ENCODE assay signal across 8 mouse cellular contexts in the genomic region with DNA sequence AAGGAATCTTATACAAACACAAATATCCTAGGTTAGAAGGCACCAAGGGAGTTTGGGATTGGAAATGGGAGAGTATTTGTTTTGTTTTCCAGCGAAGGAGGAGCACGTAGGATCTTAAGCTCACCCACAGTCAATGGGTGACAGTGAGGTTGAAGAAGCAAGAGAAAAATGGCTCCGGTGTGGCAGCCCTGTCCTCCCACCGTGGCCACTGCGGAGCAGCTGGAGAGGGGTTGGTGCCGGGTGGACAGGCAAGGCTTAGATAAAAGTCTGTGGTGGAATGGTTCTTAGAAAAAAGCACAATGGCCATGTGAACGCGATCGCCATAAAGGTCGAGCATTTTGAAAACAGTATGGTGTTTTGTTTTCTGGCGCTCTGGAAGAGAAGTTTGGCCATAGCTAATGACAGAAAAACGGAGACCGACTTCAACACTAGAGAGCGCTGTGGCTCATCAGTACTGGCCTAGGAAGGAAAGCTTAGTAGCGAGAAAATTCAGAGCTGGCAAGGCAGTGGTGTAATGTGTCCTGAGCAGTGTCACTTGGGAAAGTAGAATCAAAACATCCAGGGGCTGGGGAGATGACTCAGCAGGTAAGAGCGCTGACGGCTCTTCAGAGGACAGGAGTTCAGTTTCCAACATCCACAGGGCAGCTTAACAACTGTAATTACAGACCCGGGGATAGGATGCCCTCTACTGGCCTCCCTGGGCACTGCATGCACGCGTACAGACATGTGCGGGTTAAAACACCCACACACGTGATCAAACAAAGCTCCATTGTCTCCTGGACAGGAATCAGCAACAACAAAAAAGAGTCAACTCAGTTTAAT. TPM values are rescaled to one million over a fixed set of nuclear protein-coding genes. Genes with fewer than 3 reads are reported as not detected.
DNase-seq lines count a peak whose midpoint lies in the region; ATAC-seq lines count a peak whose summit lies in the region.

No protein-coding gene starts in this region.

- H3K9me3 ChIP-seq in embryonic facial prominence, embryonic 12.5 days, result no peaks in the 10 kb centered on the region
- H3K9me3 ChIP-seq in limb, embryonic 11.5 days (ENCODE audit: control insufficient read depth, low read length), result no peaks in the 10 kb centered on the region
- no peaks in the 10 kb centered on the region for H3K9me3 ChIP-seq in midbrain, embryonic 14.5 days (ENCODE audit: control insufficient read depth, low read length)

- no peaks in the 10 kb centered on the region for H3K36me3 ChIP-seq in embryonic facial prominence, embryonic 12.5 days
- no peaks in the 10 kb centered on the region for H3K36me3 ChIP-seq in limb, embryonic 11.5 days (ENCODE audit: control insufficient read depth, insufficient read depth, low read length)
- H3K36me3 ChIP-seq in midbrain, embryonic 14.5 days (ENCODE audit: control insufficient read depth, insufficient read depth, low read length), result no peaks in the 10 kb centered on the region

- DNase-seq in urinary bladder, adult 18-20 months (ENCODE audit: low spot score in 2 of 2), result peak; percentile 39 to 66
- DNase-seq in urinary bladder, postnatal 10 days (ENCODE audit: low spot score), result no peak
- DNase-seq in heart, adult 11 months, result peak; percentile 97
- DNase-seq in kidney, adult 18-20 months, result peak; percentile 82
- DNase-seq in limb, embryonic 11.5 days (ENCODE audit: low spot score), result peak; percentile 91
- DNase-seq in midbrain, embryonic 14.5 days, result peak; percentile 88
- peak; percentile 23 to 67 for DNase-seq in spleen, adult 18-20 months

- 0 out of 2 replicates have a peak, but pooled peaks have one; percentile 56 for ATAC-seq in embryonic facial prominence, embryonic 12.5 days (ENCODE audit: insufficient number of reproducible peaks, insufficient read depth, low FRiP score, low TSS enrichment)
- peak; percentile 39; the same call in 1 of the 2 replicates for ATAC-seq in limb, embryonic 11.5 days (ENCODE audit: insufficient number of reproducible peaks, low FRiP score, low TSS enrichment, low read depth)
- peak; percentile 75 for ATAC-seq in midbrain, embryonic 14.5 days (ENCODE audit: low FRiP score, low TSS enrichment)

- H3K9ac ChIP-seq in embryonic facial prominence, embryonic 12.5 days, result no peak overlapping the region
- H3K9ac ChIP-seq in limb, embryonic 11.5 days (ENCODE audit: low read length), result no peak overlapping the region
- no peak overlapping the region for H3K9ac ChIP-seq in midbrain, embryonic 14.5 days (replicated peaks; ENCODE audit: low read length)

- H3K4me3 ChIP-seq in embryonic facial prominence, embryonic 12.5 days, result peak overlapping the region; percentile 14; the same call in 1 of the 2 replicates
- no peak overlapping the region for H3K4me3 ChIP-seq in limb, embryonic 11.5 days (ENCODE audit: low read depth, low read length)
- no peak overlapping the region; the same call in 1 of the 2 replicates for H3K4me3 ChIP-seq in midbrain, embryonic 14.5 days (replicated peaks; ENCODE audit: low read depth, low read length)

- H3K4me1 ChIP-seq in embryonic facial prominence, embryonic 12.5 days, result peaks cover 8% of the 10 kb centered on the region; the same call in 1 of the 2 replicates
- no peaks in the 10 kb centered on the region for H3K4me1 ChIP-seq in limb, embryonic 11.5 days (ENCODE audit: control insufficient read depth, insufficient read depth, low read length)
- 0 out of 2 replicates have a peak, but pooled peaks cover 2% of the 10 kb centered on the region for H3K4me1 ChIP-seq in midbrain, embryonic 14.5 days (ENCODE audit: control insufficient read depth, insufficient read depth, low read length)

- peak overlapping the region; percentile 35 for H3K4me2 ChIP-seq in embryonic facial prominence, embryonic 12.5 days (replicated peaks)
- H3K4me2 ChIP-seq in limb, embryonic 11.5 days (ENCODE audit: low read depth, severe bottlenecking), result peak overlapping the region; percentile 20; the same call in 1 of the 2 replicates
- H3K4me2 ChIP-seq in midbrain, embryonic 14.5 days (ENCODE audit: low read length), result peak overlapping the region; percentile 35

- H3K27ac ChIP-seq in embryonic facial prominence, embryonic 12.5 days, result no peak overlapping the region
- no peak overlapping the region for H3K27ac ChIP-seq in limb, embryonic 11.5 days (replicated peaks; ENCODE audit: low read depth, low read length)
- H3K27ac ChIP-seq in midbrain, embryonic 14.5 days (replicated peaks; ENCODE audit: low read depth, low read length), result no peak overlapping the region

- no peaks in the 10 kb centered on the region for H3K27me3 ChIP-seq in embryonic facial prominence, embryonic 12.5 days
- no peaks in the 10 kb centered on the region for H3K27me3 ChIP-seq in limb, embryonic 11.5 days (ENCODE audit: control insufficient read depth, insufficient read depth, low read length)
- no peaks in the 10 kb centered on the region for H3K27me3 ChIP-seq in midbrain, embryonic 14.5 days (ENCODE audit: control insufficient read depth, insufficient read depth, low read length)

- 19% methylated on average over 22 of the region's 22 CpGs for WGBS in embryonic facial prominence, embryonic 12.5 days
- WGBS in limb, embryonic 11.5 days, result 21% methylated on average over 22 of the region's 22 CpGs
- 20% methylated on average over 22 of the region's 22 CpGs for WGBS in midbrain, embryonic 14.5 days

RNA-seq across cellular contexts. Expression of gene Efcab10, which starts 14.8 kb away (rescaled TPM):
- 0.42 TPM in 1 of 2 replicates, not detected in the other for polyA plus RNA-seq in embryonic facial prominence, embryonic 12.5 days (2016; fragmentation: Nextera tagmentation; extraction: Ambion mirVana)
- 0.50 and 0.79 TPM in 2 replicates for polyA plus RNA-seq in limb, embryonic 11.5 days (2014; fragmentation: Nextera tagmentation; extraction: Ambion mirVana)
- 2.9 and 3.4 TPM in 2 replicates for polyA plus RNA-seq in midbrain, embryonic 14.5 days (2014; fragmentation: Nextera tagmentation; extraction: Ambion mirVana)

RNA-seq across cellular contexts. Expression of gene Twistnb, which starts 49.6 kb away (rescaled TPM):
- polyA plus RNA-seq in embryonic facial prominence, embryonic 12.5 days (2016; fragmentation: Nextera tagmentation; extraction: Ambion mirVana), result 60.8 and 67.1 TPM in 2 replicates
- 56.6 and 66.1 TPM in 2 replicates for polyA plus RNA-seq in limb, embryonic 11.5 days (2014; fragmentation: Nextera tagmentation; extraction: Ambion mirVana)
- polyA plus RNA-seq in midbrain, embryonic 14.5 days (2014; fragmentation: Nextera tagmentation; extraction: Ambion mirVana), result 61.8 and 67.4 TPM in 2 replicates
